Mouse (Mus musculus) neural tube, embryonic 11.5 days (tissue): Measurements from ENCODE around the gene Gbgt1. TPM values are rescaled to one million over a fixed set of nuclear protein-coding genes. Genes with fewer than 3 reads are reported as not detected.
"Not testable (repeated sequence)": the region's sequence is repeated elsewhere in the genome, so short reads cannot be mapped to it uniquely, and the experiment has no call there.

ENCODE experiments used
- ATAC-seq: fragments of 200-750 bp; cut with Nextera tagmentation; 2 replicates; pipeline ENCODE4 v1.8.0; 2017; ENCODE audit warnings: moderate number of reproducible peaks, mild to moderate bottlenecking, moderate TSS enrichment, moderate library complexity; ENCODE audit not compliant: insufficient read depth, low FRiP score, low TSS enrichment
- DNase-seq: peaks from one replicate; pipeline ENCODE4 v3.0.0-alpha.2; 2015; ENCODE audit warnings: low spot score
- H3K27ac ChIP-seq: fragments of 300-500 bp; sonication (generic); 2 replicates; pipeline ENCODE4 v1.5.1; 2014; ENCODE audit warnings: low read depth, mild to moderate bottlenecking, low read length
- H3K27me3 ChIP-seq: fragments of 300-500 bp; sonication (generic); 2 replicates; pipeline ENCODE4 v1.6.1; 2014; ENCODE audit warnings: mild to moderate bottlenecking, low read length, mixed read lengths; ENCODE audit not compliant: control insufficient read depth, insufficient read depth
- H3K36me3 ChIP-seq: fragments of 300-500 bp; sonication (generic); 2 replicates; pipeline ENCODE4 v1.6.1; 2014; ENCODE audit warnings: mild to moderate bottlenecking, low read length, moderate library complexity, mixed read lengths; ENCODE audit not compliant: control insufficient read depth, insufficient read depth
- H3K4me1 ChIP-seq: fragments of 300-500 bp; sonication (generic); 2 replicates; pipeline ENCODE4 v1.6.1; 2014; ENCODE audit warnings: low read length, mixed read lengths; ENCODE audit not compliant: control insufficient read depth, insufficient read depth
- H3K4me2 ChIP-seq: fragments of 300-500 bp; sonication (generic); 2 replicates; pipeline ENCODE4 v1.6.1; 2014; ENCODE audit warnings: low read depth, mild to moderate bottlenecking, moderate library complexity
- H3K4me3 ChIP-seq: fragments of 300-500 bp; sonication (generic); 2 replicates; pipeline ENCODE4 v1.5.1; 2014; ENCODE audit warnings: low read depth, low read length
- H3K9ac ChIP-seq: fragments of 300-500 bp; sonication (generic); 2 replicates; pipeline ENCODE4 v1.6.1; 2014; ENCODE audit warnings: mild to moderate bottlenecking, low read length
- H3K9me3 ChIP-seq: fragments of 300-500 bp; sonication (generic); 2 replicates; pipeline ENCODE4 v1.6.1; 2016; ENCODE audit warnings: low read length; ENCODE audit not compliant: control insufficient read depth
- WGBS: fragments of 180-500 bp; shearing (Covaris S2); extraction: QIAGEN DNeasy Blood & Tissue Kit; methylation state at CpG from one replicate; pipeline ENCODE4 v1.1.7; 2014; 5-methylcytosine and 5-hydroxymethylcytosine counted together
- polyA plus RNA-seq: library from polyadenylated mRNA; unstranded; fragments of >200 nt; fragmentation: Nextera tagmentation; extraction: Ambion mirVana; gene quantifications from 2 replicates; pipeline ENCODE4 v1.2.1, GENCODE M21; 2014

Gbgt1 gene
- polyA plus RNA-seq, 1 experiment from 2014 or later: not detected

GRCm38 (mm10) chr2:28467860-28468485 lies 28.7 kb upstream of the Gbgt1 start, which contains the start of gene Mrps2:
Gene Mrps2 (plus strand): TSS chr2:28468066.
- Histone ChIP-seq H3K9ac (peak within 1 kb of the TSS; percentile 88), H3K27me3 (no peaks in the 10 kb centered on the region), H3K4me2 (peak within 1 kb of the TSS; percentile 83), H3K4me1 (peaks cover 7% of the 10 kb centered on the region; the same call in 1 of the 2 replicates), H3K9me3 (no peaks in the 10 kb centered on the region), H3K36me3 (peaks cover 17% of the 10 kb centered on the region), H3K4me3 (peak within 1 kb of the TSS; percentile 94), H3K27ac (no peak within 1 kb of the TSS)
- under 1% methylated on average over 52 of the region's 52 CpGs for WGBS
- DNase-seq (peak; percentile 93), ATAC-seq (peak; percentile 85)

- H3K27me3 ChIP-seq: no peaks in the 10 kb centered on the region
- 55% methylated on average over 18 of the region's 18 CpGs for WGBS
- peak overlapping the region; percentile 83 for H3K4me2 ChIP-seq
- H3K27ac ChIP-seq: no peak overlapping the region
- DNase-seq (no peak), ATAC-seq (no peak)
- H3K36me3 ChIP-seq: peaks cover 17% of the 10 kb centered on the region
- H3K9me3 ChIP-seq: no peaks in the 10 kb centered on the region
- peak overlapping the region; percentile 88 for H3K9ac ChIP-seq
- H3K4me3 ChIP-seq: peak overlapping the region; percentile 94
- H3K4me1 ChIP-seq: peaks cover 7% of the 10 kb centered on the region; the same call in 1 of the 2 replicates
Observed at GRCm38 (mm10) chr2:28468486-28469225, 28.0 kb upstream of the Gbgt1 start.

- DNase-seq: peak; percentile 3
- Histone ChIP-seq H3K4me3 (no peak overlapping the region), H3K27me3 (no peaks in the 10 kb centered on the region), H3K4me1 (peaks cover 7% of the 10 kb centered on the region; the same call in 1 of the 2 replicates), H3K36me3 (peaks cover 17% of the 10 kb centered on the region), H3K9ac (no peak overlapping the region), H3K27ac (no peak overlapping the region), H3K9me3 (no peaks in the 10 kb centered on the region), H3K4me2 (no peak overlapping the region)
- 93% methylated on average over 14 of the region's 14 CpGs for WGBS
- ATAC-seq: no peak
Observed at GRCm38 (mm10) chr2:28469461-28469860, 27.2 kb upstream of the Gbgt1 start.

GRCm38 (mm10) chr2:28470591-28470990 lies 26.1 kb upstream of the Gbgt1 start:
- H3K4me2 ChIP-seq: no peak overlapping the region
- no peak overlapping the region for H3K4me3 ChIP-seq
- DNase-seq (no peak), ATAC-seq (no peak)
- WGBS: 98% methylated on average over 2 of the region's 2 CpGs
- peaks cover 17% of the 10 kb centered on the region for H3K36me3 ChIP-seq
- no peak overlapping the region for H3K27ac ChIP-seq
- H3K27me3 ChIP-seq: no peaks in the 10 kb centered on the region
- H3K9ac ChIP-seq: no peak overlapping the region
- H3K4me1 ChIP-seq: peaks cover 7% of the 10 kb centered on the region; the same call in 1 of the 2 replicates
- no peaks in the 10 kb centered on the region for H3K9me3 ChIP-seq

GRCm38 (mm10) chr2:28472011-28472410 lies 24.7 kb upstream of the Gbgt1 start:
- ATAC-seq, H3K27me3 ChIP-seq, H3K27ac ChIP-seq, H3K4me1 ChIP-seq, DNase-seq, H3K9me3 ChIP-seq, H3K9ac ChIP-seq, H3K4me2 ChIP-seq, H3K4me3 ChIP-seq: not testable (repeated sequence)
- H3K36me3 ChIP-seq: peaks cover 17% of the 10 kb centered on the region
- WGBS: 90% methylated on average over 8 of the region's 8 CpGs

GRCm38 (mm10) chr2:28477993-28478392 lies 18.7 kb upstream of the Gbgt1 start:
- H3K27me3 ChIP-seq, H3K9ac ChIP-seq, H3K4me1 ChIP-seq, DNase-seq, H3K4me3 ChIP-seq, H3K4me2 ChIP-seq, ATAC-seq, H3K9me3 ChIP-seq, H3K27ac ChIP-seq, H3K36me3 ChIP-seq: not testable (repeated sequence)
- 95% methylated on average over 5 of the region's 5 CpGs for WGBS

GRCm38 (mm10) chr2:28479208-28480204 lies 17.2 kb upstream of the Gbgt1 start:
- Histone ChIP-seq H3K27me3 (no peaks in the 10 kb centered on the region), H3K4me1 (no peaks in the 10 kb centered on the region), H3K9me3 (no peaks in the 10 kb centered on the region), H3K36me3 (no peaks in the 10 kb centered on the region), H3K9ac (no peak overlapping the region), H3K4me2 (no peak overlapping the region), H3K27ac (no peak overlapping the region), H3K4me3 (no peak overlapping the region)
- DNase-seq (no peak), ATAC-seq (no peak)
- WGBS: 89% methylated on average over 20 of the region's 20 CpGs

GRCm38 (mm10) chr2:28483861-28484260 lies 12.8 kb upstream of the Gbgt1 start:
- Histone ChIP-seq H3K27ac (no peak overlapping the region), H3K4me3 (no peak overlapping the region), H3K9me3 (no peaks in the 10 kb centered on the region), H3K36me3 (no peaks in the 10 kb centered on the region), H3K4me1 (no peaks in the 10 kb centered on the region), H3K4me2 (no peak overlapping the region), H3K9ac (no peak overlapping the region), H3K27me3 (no peaks in the 10 kb centered on the region)
- DNase-seq (no peak), ATAC-seq (no peak)
- 83% methylated on average over 2 of the region's 2 CpGs for WGBS
